20 mouse cellular contexts compared by ENCODE assay signal in the genomic region with DNA sequence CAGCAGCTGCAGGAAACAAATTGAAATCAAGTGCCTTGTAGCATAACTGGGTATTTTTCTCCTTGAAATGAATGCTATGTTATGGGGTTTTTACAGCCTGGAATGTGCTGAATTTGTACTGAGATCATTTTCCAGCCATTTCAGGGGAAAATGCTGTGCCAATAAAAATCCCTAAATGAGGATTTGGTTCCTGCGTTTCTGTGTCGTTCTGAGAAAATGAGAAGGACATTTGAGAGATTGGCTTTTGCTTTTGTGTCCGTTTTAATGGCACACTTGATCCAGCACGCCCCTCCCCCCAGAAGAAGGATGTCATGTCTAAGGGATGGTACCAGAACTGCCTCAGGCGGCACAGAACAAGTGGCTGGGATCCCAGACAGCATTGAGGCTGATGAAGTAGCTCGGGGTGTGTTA. TPM values are rescaled to one million over a fixed set of nuclear protein-coding genes. Genes with fewer than 3 reads are reported as not detected.
DNase-seq lines count a peak whose midpoint lies in the region; ATAC-seq and TF ChIP-seq lines count a peak whose summit lies in the region.
"Had no signal": no experiment of that assay in that cellular context is flagged by ENCODE, and none has a peak within 500 bp of the region (broad histone marks: within the 10 kb centered on the region; RNA-seq: fewer than 3 reads in every experiment).

No protein-coding gene starts in this region.

- no peak for TF ChIP-seq POLR2A in limb, embryonic 14.5 days (IDR thresholded peaks at IDR 0.05; ENCODE audit: borderline replicate concordance, extremely low read depth, insufficient read depth, insufficient read length)

- no peaks in the 10 kb centered on the region for H3K27me3 ChIP-seq in forebrain, embryonic 16.5 days (replicated peaks; ENCODE audit: control insufficient read depth, insufficient read depth, low read length)
- no peaks in the 10 kb centered on the region for H3K27me3 ChIP-seq in forebrain, embryonic 10.5 days (ENCODE audit: poor library complexity, severe bottlenecking)
- H3K27me3 ChIP-seq in hindbrain, postnatal 0 days (ENCODE audit: insufficient read depth, low read length) = no peaks in the 10 kb centered on the region
- no peaks in the 10 kb centered on the region for H3K27me3 ChIP-seq in hindbrain, embryonic 10.5 days (ENCODE audit: insufficient read depth, poor library complexity, severe bottlenecking)
- no peaks in the 10 kb centered on the region for H3K27me3 ChIP-seq in limb, embryonic 14.5 days (ENCODE audit: control insufficient read depth, insufficient read depth, low read length)

- no peaks in the 10 kb centered on the region for H3K9me3 ChIP-seq in forebrain, embryonic 16.5 days (ENCODE audit: control insufficient read depth, low read length)
- H3K9me3 ChIP-seq in forebrain, embryonic 10.5 days = no peaks in the 10 kb centered on the region
- no peaks in the 10 kb centered on the region for H3K9me3 ChIP-seq in hindbrain, postnatal 0 days (ENCODE audit: low read length)
- H3K9me3 ChIP-seq in hindbrain, embryonic 10.5 days = no peaks in the 10 kb centered on the region
- no peaks in the 10 kb centered on the region for H3K9me3 ChIP-seq in limb, embryonic 14.5 days (ENCODE audit: control insufficient read depth, low read length)
- H3K9me3 ChIP-seq: heart, embryonic 10.5 days had no signal

- H3K4me1 ChIP-seq in forebrain, embryonic 16.5 days (replicated peaks; ENCODE audit: control insufficient read depth, insufficient read depth, low read length) = no peaks in the 10 kb centered on the region; the same call in 1 of the 2 replicates
- H3K4me1 ChIP-seq in forebrain, embryonic 10.5 days = no peaks in the 10 kb centered on the region
- H3K4me1 ChIP-seq in hindbrain, postnatal 0 days (ENCODE audit: insufficient read depth, low read length) = no peaks in the 10 kb centered on the region
- no peaks in the 10 kb centered on the region for H3K4me1 ChIP-seq in hindbrain, embryonic 10.5 days (replicated peaks)
- H3K4me1 ChIP-seq in limb, embryonic 14.5 days (ENCODE audit: control insufficient read depth, insufficient read depth, low read length) = peaks cover 10% of the 10 kb centered on the region; the same call in 1 of the 2 replicates

- no peak overlapping the region for H3K4me3 ChIP-seq in forebrain, embryonic 16.5 days (replicated peaks; ENCODE audit: low read length)
- H3K4me3 ChIP-seq in forebrain, embryonic 10.5 days = no peak overlapping the region
- H3K4me3 ChIP-seq in hindbrain, postnatal 0 days (ENCODE audit: low read length) = no peak overlapping the region
- no peak overlapping the region for H3K4me3 ChIP-seq in hindbrain, embryonic 10.5 days
- no peak overlapping the region for H3K4me3 ChIP-seq in limb, embryonic 14.5 days (replicated peaks; ENCODE audit: low read length)
- H3K4me3 ChIP-seq: heart, embryonic 10.5 days had no signal

- H3K4me2 ChIP-seq in forebrain, embryonic 16.5 days (ENCODE audit: low read length) = no peak overlapping the region
- H3K4me2 ChIP-seq in hindbrain, postnatal 0 days (ENCODE audit: low read depth, low read length) = no peak overlapping the region
- peak overlapping the region; percentile 24; the same call in 1 of the 2 replicates for H3K4me2 ChIP-seq in limb, embryonic 14.5 days (replicated peaks; ENCODE audit: low read depth, low read length, severe bottlenecking)
- H3K4me2 ChIP-seq: lung, embryonic 14.5 days had no signal

- TF ChIP-seq CTCF in hindbrain, postnatal 0 days (IDR thresholded peaks at IDR 0.05; ENCODE audit: low read depth) = no peak

- H3K36me3 ChIP-seq in forebrain, embryonic 16.5 days (ENCODE audit: control insufficient read depth, insufficient read depth) = no peaks in the 10 kb centered on the region
- peaks cover 93% of the 10 kb centered on the region for H3K36me3 ChIP-seq in forebrain, embryonic 10.5 days (replicated peaks)
- no peaks in the 10 kb centered on the region for H3K36me3 ChIP-seq in hindbrain, postnatal 0 days (ENCODE audit: insufficient read depth, low read length)
- H3K36me3 ChIP-seq in hindbrain, embryonic 10.5 days = peaks cover 98% of the 10 kb centered on the region
- no peaks in the 10 kb centered on the region for H3K36me3 ChIP-seq in limb, embryonic 14.5 days (ENCODE audit: control insufficient read depth, insufficient read depth, low read length)

- ATAC-seq in forebrain, embryonic 16.5 days = peak; percentile 79
- no peak for ATAC-seq in hindbrain, postnatal 0 days
- ATAC-seq in limb, embryonic 14.5 days (ENCODE audit: low FRiP score, low read depth) = peak; percentile 47; the same call in 1 of the 2 replicates
- ATAC-seq: intestine, postnatal 0 days had no signal

- 56% methylated on average over 6 of the region's 6 CpGs for WGBS in forebrain, embryonic 16.5 days
- WGBS in forebrain, embryonic 10.5 days = 91% methylated on average over 6 of the region's 6 CpGs
- 70% methylated on average over 6 of the region's 6 CpGs for WGBS in hindbrain, postnatal 0 days
- 89% methylated on average over 6 of the region's 6 CpGs for WGBS in hindbrain, embryonic 10.5 days
- WGBS in limb, embryonic 14.5 days = 52% methylated on average over 6 of the region's 6 CpGs

- no peak for DNase-seq in forebrain, embryonic 10.5 days (ENCODE audit: extremely low spot score, low spot score)
- peak; percentile 18 for DNase-seq in hindbrain, postnatal 0 days (ENCODE audit: low spot score)
- DNase-seq in hindbrain, embryonic 10.5 days (ENCODE audit: low spot score) = no peak
- DNase-seq in right cerebral cortex, adult 18-20 months = peak; percentile 19
- DNase-seq in right cerebral cortex, postnatal 14 days = no peak
- DNase-seq in limb, embryonic 14.5 days (ENCODE audit: low spot score) = peak; percentile 52
- no peak for DNase-seq in urinary bladder, adult 18-20 months (ENCODE audit: low spot score in 2 of 2)
- DNase-seq: B cell, adult 2 months; cerebellum, adult 11 months; kidney, postnatal 25 days; liver; lung, embryonic 14.5 days; midbrain, embryonic 14.5 days; thymus, adult 2 months had no signal

- H3K9ac ChIP-seq in forebrain, embryonic 16.5 days (replicated peaks; ENCODE audit: low read depth, low read length) = no peak overlapping the region
- H3K9ac ChIP-seq in hindbrain, postnatal 0 days (replicated peaks; ENCODE audit: low read length) = no peak overlapping the region
- H3K9ac ChIP-seq in limb, embryonic 14.5 days (ENCODE audit: low read depth, low read length, severe bottlenecking) = no peak overlapping the region
- H3K9ac ChIP-seq: lung, embryonic 14.5 days had no signal

- peak overlapping the region; percentile 81 for H3K27ac ChIP-seq in forebrain, embryonic 16.5 days (ENCODE audit: low read length)
- H3K27ac ChIP-seq in forebrain, embryonic 10.5 days = no peak overlapping the region
- no peak overlapping the region for H3K27ac ChIP-seq in hindbrain, postnatal 0 days
- H3K27ac ChIP-seq in hindbrain, embryonic 10.5 days = no peak overlapping the region
- H3K27ac ChIP-seq in limb, embryonic 14.5 days (replicated peaks; ENCODE audit: low read depth, low read length) = peak overlapping the region; percentile 67; the same call in 1 of the 2 replicates
- H3K27ac ChIP-seq: heart, embryonic 10.5 days had no signal

RNA-seq across cellular contexts. Expression of a gene that starts 18.7 kb away (rescaled TPM):
- polyA plus RNA-seq in forebrain, embryonic 16.5 days (2015; fragmentation: Nextera tagmentation; extraction: Ambion mirVana) = 14.3 and 15.1 TPM in 2 replicates
- 5.2 and 5.5 TPM in 2 replicates for polyA plus RNA-seq in forebrain, embryonic 10.5 days (2016; fragmentation: Nextera tagmentation; extraction: Ambion mirVana)
- total RNA-seq in hindbrain, postnatal 0 days (2014; rRNA removed) = 30.4 and 32.0 TPM in 2 replicates
- 8.5 and 9.2 TPM in 2 replicates for polyA plus RNA-seq in hindbrain, postnatal 0 days (2015; fragmentation: Nextera tagmentation; extraction: Ambion mirVana)
- polyA plus RNA-seq in hindbrain, embryonic 10.5 days (2016; fragmentation: Nextera tagmentation; extraction: Ambion mirVana) = 5.4 and 6.1 TPM in 2 replicates
- polyA plus RNA-seq in limb, embryonic 14.5 days (2012; rRNA removed) = 11.0 and 11.2 TPM in 2 replicates
- polyA plus RNA-seq in limb, embryonic 14.5 days (2014; fragmentation: Nextera tagmentation; extraction: Ambion mirVana) = 8.4 and 10.4 TPM in 2 replicates
- total RNA-seq: common myeloid progenitor, adult 5-6 weeks had no signal

RNA-seq across cellular contexts. Expression of a gene that starts 51.9 kb away (rescaled TPM):
- 1.7 and 1.8 TPM in 2 replicates for polyA plus RNA-seq in forebrain, embryonic 16.5 days (2015; fragmentation: Nextera tagmentation; extraction: Ambion mirVana)
- 1.5 and 1.8 TPM in 2 replicates for polyA plus RNA-seq in forebrain, embryonic 10.5 days (2016; fragmentation: Nextera tagmentation; extraction: Ambion mirVana)
- 0.99 and 2.4 TPM in 2 replicates for total RNA-seq in hindbrain, postnatal 0 days (2014; rRNA removed)
- polyA plus RNA-seq in hindbrain, postnatal 0 days (2015; fragmentation: Nextera tagmentation; extraction: Ambion mirVana) = 2.5 and 3.0 TPM in 2 replicates
- polyA plus RNA-seq in hindbrain, embryonic 10.5 days (2016; fragmentation: Nextera tagmentation; extraction: Ambion mirVana) = 1.8 and 1.9 TPM in 2 replicates
- polyA plus RNA-seq in limb, embryonic 14.5 days (2012; rRNA removed) = 1.3 and 1.6 TPM in 2 replicates
- 1.5 and 2.0 TPM in 2 replicates for polyA plus RNA-seq in limb, embryonic 14.5 days (2014; fragmentation: Nextera tagmentation; extraction: Ambion mirVana)

RNA-seq across cellular contexts. Expression of a gene that starts 52.0 kb away (rescaled TPM):
- polyA plus RNA-seq in forebrain, embryonic 16.5 days (2015; fragmentation: Nextera tagmentation; extraction: Ambion mirVana) = not detected in 2 replicates
- polyA plus RNA-seq in forebrain, embryonic 10.5 days (2016; fragmentation: Nextera tagmentation; extraction: Ambion mirVana) = not detected in 2 replicates
- not detected in 2 replicates for total RNA-seq in hindbrain, postnatal 0 days (2014; rRNA removed)
- not detected in 2 replicates for polyA plus RNA-seq in hindbrain, postnatal 0 days (2015; fragmentation: Nextera tagmentation; extraction: Ambion mirVana)
- polyA plus RNA-seq in hindbrain, embryonic 10.5 days (2016; fragmentation: Nextera tagmentation; extraction: Ambion mirVana) = not detected in 2 replicates
- polyA plus RNA-seq in limb, embryonic 14.5 days (2012; rRNA removed) = not detected in 2 replicates
- not detected in 2 replicates for polyA plus RNA-seq in limb, embryonic 14.5 days (2014; fragmentation: Nextera tagmentation; extraction: Ambion mirVana)
- polyA plus RNA-seq: heart, embryonic 10.5 days; intestine, postnatal 0 days; lung, embryonic 14.5 days; midbrain, embryonic 14.5 days; neural tube, embryonic 11.5 days; stomach, embryonic 14.5 days; thymus, adult 2 months had no signal

Comparison
In these comparisons a context has a peak if more than half of its experiments do, and no peak if none do; other contexts are left out.
1. H3K27ac ChIP-seq: peak in forebrain, embryonic 16.5 days (single experiment) and limb, embryonic 14.5 days (single experiment); none in forebrain, embryonic 10.5 days (single experiment), hindbrain, postnatal 0 days (single experiment) and hindbrain, embryonic 10.5 days (single experiment).
2. DNase-seq: peak in hindbrain, postnatal 0 days (single experiment), right cerebral cortex, adult 18-20 months (single experiment) and limb, embryonic 14.5 days (single experiment); none in forebrain, embryonic 10.5 days (single experiment), hindbrain, embryonic 10.5 days (single experiment), right cerebral cortex, postnatal 14 days (single experiment) and urinary bladder, adult 18-20 months (0 of 2).